Mouse (Mus musculus) right cerebral cortex, postnatal 36 days (tissue): Measurements from ENCODE around the gene Psmd13.

ENCODE experiments used
- DNase-seq, 2 experiments: peaks; one replicate each; pipeline ENCODE4 v3.0.0; 2022; ENCODE audit warnings: low spot score in 2 of 2, mixed read lengths in 1 of 2

Gene Psmd13

GRCm38 (mm10) chr7:140907131-140907530 is 25.4 kb downstream of the Psmd13 start:
- DNase-seq = no peak

- no peak for DNase-seq
Measured at GRCm38 (mm10) chr7:140907697-140908096, 25.9 kb downstream of the Psmd13 start.

- no peak for DNase-seq
Measured at GRCm38 (mm10) chr7:140908181-140908580, 26.4 kb downstream of the Psmd13 start.

- DNase-seq = peak; percentile 27 to 48
Measured at GRCm38 (mm10) chr7:140908634-140909107, 26.9 kb downstream of the Psmd13 start.

GRCm38 (mm10) chr7:140912293-140912692 is 30.5 kb downstream of the Psmd13 start:
- peak; percentile 28 to 44 for DNase-seq

- no peak for DNase-seq
Measured at GRCm38 (mm10) chr7:140912846-140913482, 31.2 kb downstream of the Psmd13 start.

- DNase-seq = no peak
Measured at GRCm38 (mm10) chr7:140914031-140914690, 32.4 kb downstream of the Psmd13 start.

- DNase-seq = no peak
Measured at GRCm38 (mm10) chr7:140919911-140920310, 38.1 kb downstream of the Psmd13 start.

- no peak for DNase-seq
Measured at GRCm38 (mm10) chr7:140920418-140921029, 38.8 kb downstream of the Psmd13 start, which contains the start of gene Nlrp6. Gene Nlrp6 (plus strand): TSS chr7:140920902.

GRCm38 (mm10) chr7:140921225-140921975 is 39.6 kb downstream of the Psmd13 start:
- no peak for DNase-seq

- DNase-seq = no peak
Measured at GRCm38 (mm10) chr7:140922398-140923069, 40.8 kb downstream of the Psmd13 start.

- no peak for DNase-seq
Measured at GRCm38 (mm10) chr7:140923070-140923775, 41.5 kb downstream of the Psmd13 start.

GRCm38 (mm10) chr7:140927181-140927580 is 45.4 kb downstream of the Psmd13 start:
- no peak for DNase-seq

- DNase-seq = no peak
Measured at GRCm38 (mm10) chr7:140938436-140938835, 56.7 kb downstream of the Psmd13 start.

- no peak for DNase-seq
Measured at GRCm38 (mm10) chr7:140938896-140939295, 57.1 kb downstream of the Psmd13 start.

- DNase-seq = no peak
Measured at GRCm38 (mm10) chr7:140939669-140940171, 58.0 kb downstream of the Psmd13 start.

GRCm38 (mm10) chr7:140941222-140942051 is 59.7 kb downstream of the Psmd13 start, which contains the start of gene Pgghg:
Gene Pgghg (plus strand): TSS chr7:140941391.
- DNase-seq = no peak

GRCm38 (mm10) chr7:140942341-140942740 is 60.6 kb downstream of the Psmd13 start:
- no peak for DNase-seq

GRCm38 (mm10) chr7:140942811-140943210 is 61.0 kb downstream of the Psmd13 start:
- no peak for DNase-seq

GRCm38 (mm10) chr7:140943356-140943755 is 61.6 kb downstream of the Psmd13 start:
- no peak for DNase-seq
